ENCODE assay signal across 29 mouse cellular contexts in genomic region chr5:72927074-72927473, GRCm38 (mm10). TPM values are rescaled to one million over a fixed set of nuclear protein-coding genes. Genes with fewer than 3 reads are reported as not detected.
"Had no signal": no experiment of that assay in that cellular context is flagged by ENCODE, and none has a peak within 500 bp of the region (broad histone marks: within the 10 kb centered on the region; RNA-seq: fewer than 3 reads in every experiment).

No protein-coding gene starts in this region.

- H3K36me3 ChIP-seq: hindbrain, embryonic 10.5 days; hindbrain, embryonic 12.5 days; intestine, embryonic 15.5 days; limb, embryonic 10.5 days; limb, embryonic 12.5 days; liver, embryonic 13.5 days had no signal

- H3K27me3 ChIP-seq: hindbrain, embryonic 12.5 days; intestine, embryonic 15.5 days; limb, embryonic 12.5 days; liver, embryonic 13.5 days had no signal

- H3K4me2 ChIP-seq: heart, embryonic 11.5 days; hindbrain, embryonic 12.5 days; hindbrain, embryonic 14.5 days; intestine, embryonic 15.5 days; limb, embryonic 12.5 days; liver, embryonic 11.5 days; liver, embryonic 13.5 days had no signal

- DNase-seq: gastrocnemius, postnatal 14 days; heart, adult 2 months; heart, postnatal 10 days; heart, postnatal 4 days; kidney, adult 18-20 months; kidney, adult 9 months; kidney, postnatal 10 days; kidney, postnatal 25 days; kidney, postnatal 4 days; liver; liver, embryonic 13.5 days had no signal

- H3K4me3 ChIP-seq: heart, adult 2 months; hindbrain, embryonic 10.5 days; hindbrain, embryonic 12.5 days; intestine, embryonic 15.5 days; layer of hippocampus, adult 2 months; left cerebral cortex, adult 2 months; limb, embryonic 10.5 days; limb, embryonic 12.5 days; liver, embryonic 13.5 days had no signal

- H3K9me3 ChIP-seq: hindbrain, embryonic 10.5 days; hindbrain, embryonic 12.5 days; intestine, embryonic 15.5 days; limb, embryonic 10.5 days; limb, embryonic 12.5 days; liver, embryonic 13.5 days had no signal

- H3K4me1 ChIP-seq: hindbrain, embryonic 10.5 days; hindbrain, embryonic 12.5 days; intestine, embryonic 15.5 days; limb, embryonic 10.5 days; limb, embryonic 12.5 days had no signal

- ATAC-seq: hindbrain, embryonic 16.5 days; inflammation-experienced regulatory T-cells, adult 6 months; intestine, embryonic 15.5 days; intestine, postnatal 0 days had no signal

- H3K9ac ChIP-seq: hindbrain, embryonic 12.5 days; hindbrain, embryonic 14.5 days; intestine, embryonic 15.5 days; limb, embryonic 12.5 days; liver, embryonic 13.5 days had no signal

- H3K27ac ChIP-seq: hindbrain, embryonic 10.5 days; hindbrain, embryonic 12.5 days; hindbrain, embryonic 14.5 days; intestine, embryonic 15.5 days; layer of hippocampus, adult 2 months; left cerebral cortex, adult 2 months; limb, embryonic 10.5 days; limb, embryonic 12.5 days; liver, embryonic 13.5 days had no signal

RNA-seq across cellular contexts. Expression of gene Gm10135, which starts 47.4 kb away (rescaled TPM):
- polyA plus RNA-seq: frontal cortex, adult 2 months; heart, adult 2 months; heart, embryonic 11.5 days; heart, embryonic 14.5 days; heart, embryonic 16.5 days; hindbrain, embryonic 10.5 days; hindbrain, embryonic 12.5 days; hindbrain, embryonic 14.5 days; hindbrain, embryonic 16.5 days; inflammation-experienced regulatory T-cells, adult 6 months; intestine, embryonic 15.5 days; intestine, postnatal 0 days; kidney, embryonic 16.5 days; limb, embryonic 10.5 days; limb, embryonic 12.5 days; limb, embryonic 14.5 days; liver, embryonic 11.5 days; liver, embryonic 13.5 days had no signal
